ENCODE assay signal across 8 mouse cellular contexts in the genomic region with DNA sequence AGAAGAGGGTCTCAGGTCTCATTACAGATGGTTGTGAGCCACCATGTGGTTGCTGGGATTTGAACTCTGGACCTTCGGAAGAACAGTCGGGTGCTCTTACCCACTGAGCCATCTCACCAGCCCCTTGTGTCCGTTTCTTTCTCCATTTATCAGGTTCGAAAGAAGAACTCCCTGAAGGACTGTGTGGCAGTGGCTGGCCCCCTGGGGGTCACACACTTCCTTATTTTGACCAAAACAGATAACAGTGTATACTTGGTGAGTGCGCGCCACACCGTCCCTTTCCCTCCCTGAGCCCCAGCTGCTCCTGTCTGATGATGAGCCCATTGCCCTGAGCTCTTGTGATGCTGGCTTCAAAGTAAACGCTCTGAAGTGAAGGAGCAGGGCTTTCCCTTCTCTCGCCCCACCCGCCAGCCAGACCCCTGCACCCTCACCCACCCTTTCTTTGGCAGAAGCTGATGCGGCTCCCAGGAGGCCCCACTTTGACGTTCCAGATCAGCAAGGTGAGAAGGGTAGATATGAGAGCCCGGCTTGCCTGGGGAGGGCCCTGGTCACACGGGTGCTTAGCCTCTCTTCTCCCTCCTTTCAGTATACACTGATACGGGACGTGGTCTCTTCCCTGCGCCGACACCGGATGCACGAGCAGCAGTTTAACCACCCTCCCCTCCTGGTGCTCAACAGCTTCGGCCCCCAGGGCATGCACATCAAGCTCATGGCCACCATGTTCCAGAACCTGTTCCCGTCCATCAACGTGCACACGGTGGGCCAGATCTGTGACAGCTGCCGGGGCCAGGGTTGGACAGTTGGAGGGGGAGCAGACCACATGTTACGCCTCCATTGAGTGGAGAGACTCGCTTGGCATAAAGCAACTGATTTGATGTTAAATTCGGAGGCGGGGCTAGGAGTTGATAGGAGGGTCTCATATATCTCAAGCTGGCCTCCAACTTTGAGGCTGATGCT. TPM values are rescaled to one million over a fixed set of nuclear protein-coding genes. Genes with fewer than 3 reads are reported as not detected.
DNase-seq lines count a peak whose midpoint lies in the region; ATAC-seq and TF ChIP-seq lines count a peak whose summit lies in the region.

No protein-coding gene starts in this region.

- no peaks in the 10 kb centered on the region for H3K9me3 ChIP-seq in heart, embryonic 10.5 days
- 0 out of 2 replicates have a peak, but pooled peaks cover 4% of the 10 kb centered on the region for H3K9me3 ChIP-seq in ES-Bruce4 (replicated peaks; ENCODE audit: control insufficient read depth, insufficient read depth, low read length, poor library complexity, severe bottlenecking)
- H3K9me3 ChIP-seq in hindbrain, embryonic 11.5 days (ENCODE audit: control insufficient read depth, low read length): no peaks in the 10 kb centered on the region

- peaks cover 8% of the 10 kb centered on the region for H3K4me1 ChIP-seq in heart, embryonic 10.5 days
- peaks cover 3% of the 10 kb centered on the region for H3K4me1 ChIP-seq in ES-Bruce4 (ENCODE audit: control insufficient read depth, insufficient read depth, low read length)
- no peaks in the 10 kb centered on the region; the same call in 1 of the 2 replicates for H3K4me1 ChIP-seq in hindbrain, embryonic 11.5 days (replicated peaks; ENCODE audit: control insufficient read depth, insufficient read depth, low read length)

- no peak for TF ChIP-seq CTCF in ES-Bruce4 (IDR thresholded peaks at IDR 0.05; ENCODE audit: low read depth, low read length)

- H3K4me3 ChIP-seq in heart, embryonic 10.5 days: peak overlapping the region; percentile 98
- peak overlapping the region; percentile 69 for H3K4me3 ChIP-seq in ES-Bruce4 (ENCODE audit: low read depth, low read length)
- peak overlapping the region; percentile 14; the same call in 1 of the 2 replicates for H3K4me3 ChIP-seq in hindbrain, embryonic 11.5 days (ENCODE audit: low read depth, low read length)

- WGBS in heart, embryonic 10.5 days: 78% methylated on average over 29 of the region's 29 CpGs
- 86% methylated on average over 29 of the region's 29 CpGs for WGBS in hindbrain, embryonic 11.5 days

- H3K4me2 ChIP-seq in hindbrain, embryonic 11.5 days (replicated peaks; ENCODE audit: low read depth, low read length): peak overlapping the region; percentile 14; the same call in 1 of the 2 replicates

- DNase-seq in heart, embryonic 10.5 days (ENCODE audit: low spot score): peak; percentile 90
- no peak for DNase-seq in heart, postnatal 4 days
- DNase-seq in hindbrain, embryonic 11.5 days (ENCODE audit: low spot score): no peak
- no peak for DNase-seq in adrenal gland, adult 18-20 months (ENCODE audit: low spot score in 2 of 2)
- no peak for DNase-seq in yolk sac, embryonic 10.5 days (ENCODE audit: low spot score)

- peaks cover 53% of the 10 kb centered on the region for H3K36me3 ChIP-seq in heart, embryonic 10.5 days
- H3K36me3 ChIP-seq in ES-Bruce4 (ENCODE audit: control insufficient read depth, insufficient read depth, low read length, poor library complexity, severe bottlenecking): peaks cover 46% of the 10 kb centered on the region
- peaks cover 22% of the 10 kb centered on the region; the same call in 1 of the 2 replicates for H3K36me3 ChIP-seq in hindbrain, embryonic 11.5 days (ENCODE audit: control insufficient read depth, insufficient read depth, low read length)

- peak overlapping the region; percentile 74 for H3K9ac ChIP-seq in ES-Bruce4 (ENCODE audit: low read depth, poor library complexity, severe bottlenecking)
- H3K9ac ChIP-seq in hindbrain, embryonic 11.5 days (ENCODE audit: low read depth, low read length): no peak overlapping the region

- 0 out of 2 replicates have a peak, but pooled peaks have one; percentile 4 for TF ChIP-seq EP300 in ES-Bruce4 (IDR thresholded peaks at IDR 0.05; ENCODE audit: insufficient read depth, low read depth, low read length)

- H3K27me3 ChIP-seq in heart, embryonic 10.5 days (ENCODE audit: insufficient read depth, poor library complexity, severe bottlenecking): no peaks in the 10 kb centered on the region
- no peaks in the 10 kb centered on the region for H3K27me3 ChIP-seq in ES-Bruce4 (ENCODE audit: control insufficient read depth, insufficient read depth, low read length, poor library complexity, severe bottlenecking)
- H3K27me3 ChIP-seq in hindbrain, embryonic 11.5 days (ENCODE audit: control insufficient read depth, insufficient read depth, low read length): no peaks in the 10 kb centered on the region

- no peak for ATAC-seq in hindbrain, embryonic 11.5 days (ENCODE audit: low FRiP score)
- peak; percentile 26 for ATAC-seq in megakaryocyte progenitor cell, adult 5-6 weeks (replicated peaks; ENCODE audit: poor library complexity)
- no peak for ATAC-seq in monocyte, adult 5-6 weeks (replicated peaks; ENCODE audit: insufficient number of reproducible peaks, low FRiP score, low TSS enrichment, poor library complexity, severe bottlenecking)

- H3K27ac ChIP-seq in heart, embryonic 10.5 days: 0 out of 2 replicates have a peak overlapping the region, but pooled peaks have one; percentile 24
- H3K27ac ChIP-seq in ES-Bruce4 (ENCODE audit: insufficient read depth, low read length): peak overlapping the region; percentile 21; the same call in 1 of the 2 replicates
- no peak overlapping the region for H3K27ac ChIP-seq in hindbrain, embryonic 11.5 days (ENCODE audit: low read depth, low read length)

- TF ChIP-seq POLR2A in ES-Bruce4 (IDR thresholded peaks at IDR 0.05; ENCODE audit: insufficient read depth, low read length): no peak

RNA-seq across cellular contexts. Expression of a gene that starts 1.5 kb away (rescaled TPM):
- 66.0 and 95.8 TPM in 2 replicates for polyA plus RNA-seq in heart, embryonic 10.5 days (2016; fragmentation: Nextera tagmentation; extraction: Ambion mirVana)
- 10 to 100 TPM; 18.4 to 19.6 TPM for total RNA-seq in heart, postnatal 4 days (2021)
- 76.9 and 81.2 TPM in 2 replicates for polyA plus RNA-seq in ES-Bruce4 (2011; ENCODE audit: insufficient read depth, insufficient read length, low read depth, missing spikeins)
- polyA plus RNA-seq in hindbrain, embryonic 11.5 days (2014; fragmentation: Nextera tagmentation; extraction: Ambion mirVana): 55.9 and 57.8 TPM in 2 replicates
- total RNA-seq in megakaryocyte progenitor cell, adult 5-6 weeks (2015): 46.8 and 49.6 TPM in 2 replicates
- 147 and 151 TPM in 2 replicates for total RNA-seq in megakaryocyte progenitor cell, adult 5-6 weeks (2017)
- total RNA-seq in adrenal gland, adult 18-20 months (2021): 10 to 100 TPM; 39.8 to 41.1 TPM
- 24.4 to 44.1 TPM (median 26.9 TPM) in 3 replicates for total RNA-seq in monocyte, adult 5-6 weeks (2017)

RNA-seq across cellular contexts. Expression of a gene that starts 9.0 kb away (rescaled TPM):
- polyA plus RNA-seq in heart, embryonic 10.5 days (2016; fragmentation: Nextera tagmentation; extraction: Ambion mirVana): 327 and 389 TPM in 2 replicates
- total RNA-seq in heart, postnatal 4 days (2021): 100 to 1,000 TPM; 116 to 126 TPM
- 206 and 216 TPM in 2 replicates for polyA plus RNA-seq in ES-Bruce4 (2011; ENCODE audit: insufficient read depth, insufficient read length, low read depth, missing spikeins)
- 342 and 364 TPM in 2 replicates for polyA plus RNA-seq in hindbrain, embryonic 11.5 days (2014; fragmentation: Nextera tagmentation; extraction: Ambion mirVana)
- total RNA-seq in megakaryocyte progenitor cell, adult 5-6 weeks (2015): 211 and 217 TPM in 2 replicates
- 234 and 248 TPM in 2 replicates for total RNA-seq in megakaryocyte progenitor cell, adult 5-6 weeks (2017)
- total RNA-seq in adrenal gland, adult 18-20 months (2021): 100 to 1,000 TPM; 156 to 162 TPM
- total RNA-seq in monocyte, adult 5-6 weeks (2017): 87.5 to 120 TPM (median 97.3 TPM) in 3 replicates

RNA-seq across cellular contexts. Expression of a gene that starts 9.9 kb away (rescaled TPM):
- 3.5 and 7.2 TPM in 2 replicates for polyA plus RNA-seq in heart, embryonic 10.5 days (2016; fragmentation: Nextera tagmentation; extraction: Ambion mirVana)
- 1 to 10 TPM; 1.6 to 1.7 TPM for total RNA-seq in heart, postnatal 4 days (2021)
- polyA plus RNA-seq in ES-Bruce4 (2011; ENCODE audit: insufficient read depth, insufficient read length, low read depth, missing spikeins): 1.3 and 2.0 TPM in 2 replicates
- polyA plus RNA-seq in hindbrain, embryonic 11.5 days (2014; fragmentation: Nextera tagmentation; extraction: Ambion mirVana): 4.3 and 4.9 TPM in 2 replicates
- 0.73 and 0.81 TPM in 2 replicates for total RNA-seq in megakaryocyte progenitor cell, adult 5-6 weeks (2015)
- total RNA-seq in megakaryocyte progenitor cell, adult 5-6 weeks (2017): 0.54 and 0.87 TPM in 2 replicates
- 1 to 10 TPM; 3.2 to 3.6 TPM for total RNA-seq in adrenal gland, adult 18-20 months (2021)
- 0.49 to 0.57 TPM in 2 of 3 replicates, not detected in the other for total RNA-seq in monocyte, adult 5-6 weeks (2017)

RNA-seq across cellular contexts. Expression of a gene that starts 21.0 kb away (rescaled TPM):
- polyA plus RNA-seq in heart, embryonic 10.5 days (2016; fragmentation: Nextera tagmentation; extraction: Ambion mirVana): 2.5 and 3.0 TPM in 2 replicates
- total RNA-seq in heart, postnatal 4 days (2021): 1 to 10 TPM; 6.4 to 7.2 TPM
- polyA plus RNA-seq in ES-Bruce4 (2011; ENCODE audit: insufficient read depth, insufficient read length, low read depth, missing spikeins): 20.5 and 23.9 TPM in 2 replicates
- polyA plus RNA-seq in hindbrain, embryonic 11.5 days (2014; fragmentation: Nextera tagmentation; extraction: Ambion mirVana): 0.59 and 0.97 TPM in 2 replicates
- total RNA-seq in megakaryocyte progenitor cell, adult 5-6 weeks (2015): 11.8 and 16.3 TPM in 2 replicates
- total RNA-seq in megakaryocyte progenitor cell, adult 5-6 weeks (2017): 18.1 and 24.1 TPM in 2 replicates
- total RNA-seq in adrenal gland, adult 18-20 months (2021): 10 to 100 TPM; 14.7 to 17.5 TPM
- 5.2 to 12.0 TPM (median 11.8 TPM) in 3 replicates for total RNA-seq in monocyte, adult 5-6 weeks (2017)

Comparison
In these comparisons a context has a peak if more than half of its experiments do, and no peak if none do; other contexts are left out.
1. H3K4me3 ChIP-seq: peak in every context shown above with its lines; median percentile 98 in heart, embryonic 10.5 days; 69 in ES-Bruce4; 14 in hindbrain, embryonic 11.5 days.